Mouse (Mus musculus): ENCODE results near the gene Foxg1. TPM values are rescaled to one million over a fixed set of nuclear protein-coding genes. Genes with fewer than 3 reads are reported as not detected.
A peak's percentile ranks its signal among the peaks of the same experiment; 100 is the strongest.

Gene Foxg1
- polyA plus RNA-seq, 1 experiment from 2014 or later, result not detected

- WGBS, result 0% methylated on average over 44 of the region's 66 CpGs
- peak; percentile 7; the same call in 1 of the 2 replicates for ATAC-seq (ENCODE audit: low read depth)
- Histone ChIP-seq H3K4me1 (ENCODE audit: control insufficient read depth, insufficient read depth, low read length) (no peaks in the 10 kb centered on the region), H3K36me3 (ENCODE audit: control insufficient read depth, insufficient read depth, low read length) (no peaks in the 10 kb centered on the region), H3K9ac (replicated peaks; ENCODE audit: low read depth, low read length) (no peak overlapping the region), H3K9me3 (ENCODE audit: control insufficient read depth, low read length) (no peaks in the 10 kb centered on the region), H3K27me3 (ENCODE audit: control insufficient read depth, insufficient read depth, low read length) (peaks cover 64% of the 10 kb centered on the region), H3K4me2 (ENCODE audit: low read depth, low read length) (no peak overlapping the region), H3K4me3 (ENCODE audit: low read depth, low read length) (no peak overlapping the region), H3K27ac (ENCODE audit: low read depth, low read length) (no peak overlapping the region)
Observed at GRCm38 (mm10) chr12:49384295-49384875, 1.9 kb downstream of the Foxg1 start.

- H3K9ac ChIP-seq (replicated peaks; ENCODE audit: low read depth, low read length), result no peak within 1 kb of the TSS
- H3K4me1 ChIP-seq (ENCODE audit: control insufficient read depth, insufficient read depth, low read length), result no peaks in the 10 kb centered on the region
- H3K27me3 ChIP-seq (ENCODE audit: control insufficient read depth, insufficient read depth, low read length), result peaks cover 63% of the 10 kb centered on the region
- WGBS, result under 1% methylated on average over 66 of the region's 75 CpGs
- H3K36me3 ChIP-seq (ENCODE audit: control insufficient read depth, insufficient read depth, low read length), result no peaks in the 10 kb centered on the region
- no peak within 1 kb of the TSS for H3K4me3 ChIP-seq (ENCODE audit: low read depth, low read length)
- peak; percentile 45 for ATAC-seq (ENCODE audit: low read depth)
- H3K27ac ChIP-seq (ENCODE audit: low read depth, low read length), result no peak within 1 kb of the TSS
- H3K9me3 ChIP-seq (ENCODE audit: control insufficient read depth, low read length), result no peaks in the 10 kb centered on the region
- H3K4me2 ChIP-seq (ENCODE audit: low read depth, low read length), result no peak within 1 kb of the TSS; the same call in 1 of the 2 replicates
Observed at GRCm38 (mm10) chr12:49384876-49385630, 2.6 kb downstream of the Foxg1 start, which contains the start of gene Gm43517. Gene Gm43517 (plus strand): TSS chr12:49385174.

GRCm38 (mm10) chr12:49385631-49385990 is 3.2 kb downstream of the Foxg1 start:
- peaks cover 63% of the 10 kb centered on the region for H3K27me3 ChIP-seq (ENCODE audit: control insufficient read depth, insufficient read depth, low read length)
- H3K9ac ChIP-seq (replicated peaks; ENCODE audit: low read depth, low read length), result no peak overlapping the region
- under 1% methylated on average over 23 of the region's 23 CpGs for WGBS
- H3K4me2 ChIP-seq (ENCODE audit: low read depth, low read length), result no peak overlapping the region
- no peak overlapping the region for H3K4me3 ChIP-seq (ENCODE audit: low read depth, low read length)
- H3K36me3 ChIP-seq (ENCODE audit: control insufficient read depth, insufficient read depth, low read length), result no peaks in the 10 kb centered on the region
- no peak overlapping the region for H3K27ac ChIP-seq (ENCODE audit: low read depth, low read length)
- no peaks in the 10 kb centered on the region for H3K4me1 ChIP-seq (ENCODE audit: control insufficient read depth, insufficient read depth, low read length)
- H3K9me3 ChIP-seq (ENCODE audit: control insufficient read depth, low read length), result no peaks in the 10 kb centered on the region
- peak; percentile 23; the same call in 1 of the 2 replicates for ATAC-seq (ENCODE audit: low read depth)

- ATAC-seq (ENCODE audit: low read depth), result no peak
- Histone ChIP-seq H3K4me2 (ENCODE audit: low read depth, low read length) (no peak overlapping the region), H3K27ac (ENCODE audit: low read depth, low read length) (no peak overlapping the region), H3K36me3 (ENCODE audit: control insufficient read depth, insufficient read depth, low read length) (no peaks in the 10 kb centered on the region), H3K4me1 (ENCODE audit: control insufficient read depth, insufficient read depth, low read length) (0 out of 2 replicates have a peak, but pooled peaks cover 3% of the 10 kb centered on the region), H3K4me3 (ENCODE audit: low read depth, low read length) (no peak overlapping the region), H3K9ac (replicated peaks; ENCODE audit: low read depth, low read length) (no peak overlapping the region), H3K9me3 (ENCODE audit: control insufficient read depth, low read length) (no peaks in the 10 kb centered on the region), H3K27me3 (ENCODE audit: control insufficient read depth, insufficient read depth, low read length) (peaks cover 58% of the 10 kb centered on the region)
- WGBS, result 13% methylated on average over 10 of the region's 10 CpGs
Observed at GRCm38 (mm10) chr12:49386081-49386805, 3.8 kb downstream of the Foxg1 start.

GRCm38 (mm10) chr12:49387856-49388598 is 5.6 kb downstream of the Foxg1 start:
- 0 out of 2 replicates have a peak, but pooled peaks cover 4% of the 10 kb centered on the region for H3K4me1 ChIP-seq (ENCODE audit: control insufficient read depth, insufficient read depth, low read length)
- no peak overlapping the region for H3K27ac ChIP-seq (ENCODE audit: low read depth, low read length)
- H3K9ac ChIP-seq (replicated peaks; ENCODE audit: low read depth, low read length), result no peak overlapping the region
- 10% methylated on average over 2 of the region's 2 CpGs for WGBS
- no peak for ATAC-seq (ENCODE audit: low read depth)
- H3K9me3 ChIP-seq (ENCODE audit: control insufficient read depth, low read length), result no peaks in the 10 kb centered on the region
- H3K4me2 ChIP-seq (ENCODE audit: low read depth, low read length), result no peak overlapping the region
- H3K36me3 ChIP-seq (ENCODE audit: control insufficient read depth, insufficient read depth, low read length), result no peaks in the 10 kb centered on the region
- H3K27me3 ChIP-seq (ENCODE audit: control insufficient read depth, insufficient read depth, low read length), result peaks cover 64% of the 10 kb centered on the region
- H3K4me3 ChIP-seq (ENCODE audit: low read depth, low read length), result no peak overlapping the region

- Histone ChIP-seq H3K4me3 (ENCODE audit: low read depth, low read length) (no peak overlapping the region), H3K36me3 (ENCODE audit: control insufficient read depth, insufficient read depth, low read length) (no peaks in the 10 kb centered on the region), H3K9me3 (ENCODE audit: control insufficient read depth, low read length) (no peaks in the 10 kb centered on the region), H3K27me3 (ENCODE audit: control insufficient read depth, insufficient read depth, low read length) (peaks cover 65% of the 10 kb centered on the region), H3K27ac (ENCODE audit: low read depth, low read length) (no peak overlapping the region), H3K4me1 (ENCODE audit: control insufficient read depth, insufficient read depth, low read length) (0 out of 2 replicates have a peak, but pooled peaks cover 4% of the 10 kb centered on the region), H3K4me2 (ENCODE audit: low read depth, low read length) (no peak overlapping the region), H3K9ac (replicated peaks; ENCODE audit: low read depth, low read length) (no peak overlapping the region)
- no peak for ATAC-seq (ENCODE audit: low read depth)
- WGBS, result 4% methylated on average over 5 of the region's 5 CpGs
Observed at GRCm38 (mm10) chr12:49389666-49390065, 7.2 kb downstream of the Foxg1 start.

- Histone ChIP-seq H3K4me3 (ENCODE audit: low read depth, low read length) (no peak overlapping the region), H3K4me1 (ENCODE audit: control insufficient read depth, insufficient read depth, low read length) (0 out of 2 replicates have a peak, but pooled peaks cover 4% of the 10 kb centered on the region), H3K9me3 (ENCODE audit: control insufficient read depth, low read length) (no peaks in the 10 kb centered on the region), H3K27me3 (ENCODE audit: control insufficient read depth, insufficient read depth, low read length) (peaks cover 67% of the 10 kb centered on the region), H3K36me3 (ENCODE audit: control insufficient read depth, insufficient read depth, low read length) (no peaks in the 10 kb centered on the region), H3K27ac (ENCODE audit: low read depth, low read length) (no peak overlapping the region), H3K4me2 (ENCODE audit: low read depth, low read length) (no peak overlapping the region), H3K9ac (replicated peaks; ENCODE audit: low read depth, low read length) (no peak overlapping the region)
- 2% methylated on average over 13 of the region's 13 CpGs for WGBS
- ATAC-seq (ENCODE audit: low read depth), result no peak
Observed at GRCm38 (mm10) chr12:49390257-49390656, 7.8 kb downstream of the Foxg1 start.

GRCm38 (mm10) chr12:49390926-49391304 is 8.5 kb downstream of the Foxg1 start:
- no peak overlapping the region for H3K4me2 ChIP-seq (ENCODE audit: low read depth, low read length)
- H3K27me3 ChIP-seq (ENCODE audit: control insufficient read depth, insufficient read depth, low read length), result peaks cover 65% of the 10 kb centered on the region
- no peaks in the 10 kb centered on the region for H3K9me3 ChIP-seq (ENCODE audit: control insufficient read depth, low read length)
- no peak overlapping the region for H3K9ac ChIP-seq (replicated peaks; ENCODE audit: low read depth, low read length)
- H3K4me1 ChIP-seq (ENCODE audit: control insufficient read depth, insufficient read depth, low read length), result 0 out of 2 replicates have a peak, but pooled peaks cover 4% of the 10 kb centered on the region
- H3K27ac ChIP-seq (ENCODE audit: low read depth, low read length), result no peak overlapping the region
- no peaks in the 10 kb centered on the region for H3K36me3 ChIP-seq (ENCODE audit: control insufficient read depth, insufficient read depth, low read length)
- no peak overlapping the region for H3K4me3 ChIP-seq (ENCODE audit: low read depth, low read length)
- peak; percentile 25; the same call in 1 of the 2 replicates for ATAC-seq (ENCODE audit: low read depth)
- WGBS, result 3% methylated on average over 9 of the region's 9 CpGs

Data from neural tube, embryonic 14.5 days (tissue).